Mouse (Mus musculus) inflammation-experienced regulatory T-cells, adult 6 months (primary cell): Measurements from ENCODE around the gene Nkd1. TPM values are rescaled to one million over a fixed set of nuclear protein-coding genes. Genes with fewer than 3 reads are reported as not detected.

Experiments used
- ATAC-seq: one replicate; pipeline ENCODE4 v1.8.0; 2017
- polyA plus RNA-seq, 3 experiments: library from polyadenylated mRNA; unstranded; fragments of 100-300 nt; shearing (Covaris generic); gene quantifications; one replicate each; pipeline ENCODE4 v1.2.1; 2017

Nkd1 gene
- polyA plus RNA-seq, 3 experiments from 2014 or later = not detected

- no peak for ATAC-seq
Measured at GRCm38 (mm10) chr8:88539963-88540362, 18.8 kb downstream of the Nkd1 start.

GRCm38 (mm10) chr8:88542596-88543213 lies 21.6 kb downstream of the Nkd1 start:
- ATAC-seq = no peak

DNA sequence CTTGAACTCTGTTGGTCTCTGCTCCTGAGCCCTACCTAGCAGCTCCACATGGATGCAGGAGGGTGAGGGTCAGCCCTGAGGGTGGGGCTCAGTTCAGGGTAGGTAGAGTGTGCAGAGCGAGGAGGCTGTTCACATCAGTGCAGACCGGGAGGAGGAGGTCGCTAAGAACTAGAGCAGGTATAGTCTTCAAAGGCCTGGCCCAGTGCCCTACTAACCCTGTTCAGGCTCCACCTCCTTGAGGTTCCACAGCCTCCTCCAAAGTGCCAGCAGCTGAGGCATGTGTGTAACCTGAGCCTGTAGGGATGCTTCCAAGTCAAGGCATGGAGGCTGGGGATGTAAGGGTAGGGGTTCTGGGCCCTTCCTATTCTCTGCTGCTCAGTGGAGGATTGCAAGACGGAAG lies 23.5 kb downstream of the Nkd1 start:
- ATAC-seq = no peak

DNA sequence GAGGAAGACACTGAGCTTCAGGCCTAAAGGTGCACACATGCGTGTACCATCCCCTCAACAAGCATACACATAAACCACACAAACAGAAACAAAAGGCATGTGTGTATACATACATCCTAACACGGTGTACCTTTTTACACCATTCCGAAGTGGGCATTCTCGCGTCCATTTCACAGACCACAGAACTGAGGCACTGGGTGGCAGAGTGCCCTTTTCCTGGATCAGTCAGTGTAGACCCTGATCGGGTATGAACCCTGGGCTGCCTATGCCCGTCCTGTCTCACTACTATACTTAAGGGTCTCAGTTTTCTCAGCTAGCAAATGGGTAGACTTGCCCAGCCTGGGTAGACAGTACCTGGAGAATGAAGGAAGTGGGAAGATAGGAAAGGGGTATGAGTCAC lies 24.3 kb downstream of the Nkd1 start:
- ATAC-seq = no peak

- ATAC-seq = no peak
Measured at GRCm38 (mm10) chr8:88546032-88546732, 25.0 kb downstream of the Nkd1 start.

GRCm38 (mm10) chr8:88555669-88556068 lies 34.5 kb downstream of the Nkd1 start:
- no peak for ATAC-seq

DNA sequence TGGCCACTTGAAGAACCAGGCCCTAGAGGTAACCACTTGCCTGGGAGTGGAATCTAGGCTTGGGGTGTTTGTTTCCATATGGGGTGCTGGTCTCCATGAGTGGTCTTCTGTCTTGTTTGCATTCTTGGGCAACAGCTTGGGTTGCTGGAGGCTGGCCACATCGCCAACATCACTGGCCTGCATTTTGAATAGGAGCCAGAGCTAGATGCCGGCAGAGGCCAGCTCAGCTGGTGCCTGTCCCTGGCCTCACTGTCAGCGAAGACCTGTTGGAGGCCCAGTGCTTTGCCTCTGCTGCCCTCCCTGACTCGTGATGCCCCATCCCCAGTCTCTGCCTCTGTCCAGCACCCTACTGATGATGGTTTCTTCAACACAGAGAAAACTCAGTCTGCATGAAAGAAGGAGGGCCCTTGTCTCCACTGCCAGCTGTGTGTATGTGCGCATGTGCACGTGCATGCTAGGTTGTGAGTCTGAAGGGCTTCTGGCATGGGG lies 38.9 kb downstream of the Nkd1 start:
- ATAC-seq = no peak

DNA sequence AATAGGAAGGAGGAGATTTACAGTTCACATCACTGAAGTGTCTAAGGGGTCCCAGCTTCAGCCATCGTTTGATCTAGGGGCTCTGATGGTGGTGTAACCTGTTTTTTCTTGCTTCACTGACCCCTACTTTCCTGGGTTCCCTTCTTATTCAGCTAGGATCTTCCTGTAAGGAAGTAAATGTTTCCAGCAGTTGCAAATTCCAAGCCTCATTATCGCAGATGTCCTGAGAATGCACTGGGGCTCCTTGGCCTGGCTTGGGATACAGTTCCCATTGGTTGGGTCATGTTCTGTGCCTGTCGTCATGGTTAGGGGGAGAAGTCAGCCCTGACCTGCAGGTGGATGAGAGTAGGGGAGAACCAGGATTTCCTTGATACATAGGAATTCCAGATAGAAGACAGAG lies 40.2 kb downstream of the Nkd1 start:
- ATAC-seq = no peak

GRCm38 (mm10) chr8:88564256-88564903 lies 43.2 kb downstream of the Nkd1 start:
- ATAC-seq = no peak

DNA sequence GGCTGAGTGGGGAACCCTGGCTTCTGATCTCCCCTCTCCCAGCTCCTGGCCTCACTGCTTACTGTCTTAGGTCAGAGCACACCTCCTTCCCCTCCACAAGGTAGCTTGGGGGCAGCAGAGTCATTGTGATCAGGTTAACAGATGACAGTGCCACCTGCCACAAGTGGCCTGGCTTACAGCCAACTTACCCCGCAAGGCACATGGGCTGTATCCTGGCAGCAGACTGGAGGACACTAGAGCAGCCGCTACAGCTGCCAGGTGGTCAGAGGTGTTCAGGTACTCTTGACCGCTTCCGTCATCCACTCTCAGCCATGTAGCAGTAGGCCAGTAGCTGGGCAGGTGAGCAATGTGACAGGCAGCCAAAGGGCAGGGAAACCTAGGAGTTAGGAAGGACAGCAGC lies 45.0 kb downstream of the Nkd1 start:
- no peak for ATAC-seq

DNA sequence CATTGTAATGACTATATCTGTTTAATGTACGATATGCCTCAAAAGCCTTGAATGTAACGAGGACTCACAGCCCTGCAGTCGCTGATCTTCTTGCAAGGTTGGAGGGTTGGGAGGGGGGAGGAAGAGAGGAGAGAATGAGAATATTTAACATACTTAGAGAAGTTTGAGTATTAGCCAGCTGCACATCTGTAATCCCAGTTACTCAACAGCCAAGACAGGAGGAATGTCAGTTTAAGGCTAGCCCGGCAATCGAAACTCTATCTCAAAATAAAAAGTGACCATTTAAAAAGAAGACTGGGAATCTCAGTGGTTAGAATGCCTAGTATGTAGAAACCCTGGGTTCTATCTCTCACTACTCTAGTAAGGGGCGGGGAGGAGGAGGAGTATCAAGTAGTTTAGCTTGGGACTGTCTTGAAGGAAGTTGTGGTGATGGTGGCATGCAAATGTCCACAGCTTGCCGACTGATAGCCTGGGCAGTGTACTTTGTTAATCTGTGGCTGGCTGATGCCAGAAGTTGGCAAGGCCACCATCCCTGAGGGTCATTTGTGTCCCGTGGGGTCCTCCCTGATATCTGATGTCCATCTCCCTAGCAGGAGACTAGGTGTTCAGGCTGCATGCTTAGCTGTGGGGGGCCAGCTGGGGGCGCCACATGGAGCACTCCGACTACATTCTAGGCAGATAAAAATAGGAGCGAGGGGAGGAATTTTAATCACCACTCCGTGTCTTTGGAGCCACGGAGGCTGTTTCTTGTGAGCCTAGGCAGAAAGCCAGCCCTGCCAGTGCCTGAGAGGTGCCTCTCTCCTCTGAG lies 46.4 kb downstream of the Nkd1 start:
- ATAC-seq = no peak

DNA sequence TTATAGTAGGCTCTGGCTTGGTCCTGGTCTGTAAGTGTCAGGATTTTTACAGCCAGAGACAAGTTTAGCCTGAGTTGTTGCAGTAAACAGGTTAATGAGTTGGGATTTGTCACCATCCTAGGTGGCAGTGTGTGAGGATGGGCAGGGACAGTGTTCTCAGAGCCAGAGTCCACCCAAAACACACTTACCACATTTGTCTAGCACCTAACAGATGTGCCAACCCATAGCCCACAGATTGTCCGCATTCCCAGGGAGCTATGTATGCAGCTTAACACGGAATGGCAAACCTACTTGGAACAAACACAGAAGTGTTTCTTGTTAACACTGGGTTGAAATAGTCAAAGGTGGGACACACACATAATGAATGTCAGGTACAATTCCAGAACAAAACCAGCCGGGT lies 47.1 kb downstream of the Nkd1 start:
- ATAC-seq = no peak

DNA sequence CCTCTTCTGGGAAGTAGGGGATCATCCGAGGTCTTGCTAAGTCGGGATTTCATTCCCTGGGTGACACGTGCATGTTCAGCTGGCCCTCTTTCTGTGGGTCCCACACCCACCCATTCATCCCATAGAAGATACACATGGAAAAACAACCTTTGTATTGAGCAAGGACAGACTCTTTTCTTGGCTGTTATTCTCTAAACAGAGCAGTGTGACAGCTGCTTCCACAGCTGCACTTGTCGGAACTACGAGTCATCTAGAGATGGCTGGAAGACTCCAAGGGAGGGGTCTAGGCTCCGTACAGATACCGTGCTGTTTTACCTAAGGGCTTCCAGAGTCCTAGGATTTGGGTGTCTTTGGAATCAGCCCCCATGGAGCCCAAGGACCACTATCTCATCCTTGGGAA lies 48.2 kb downstream of the Nkd1 start:
- no peak for ATAC-seq

GRCm38 (mm10) chr8:88570293-88570998 lies 49.3 kb downstream of the Nkd1 start:
- no peak for ATAC-seq

DNA sequence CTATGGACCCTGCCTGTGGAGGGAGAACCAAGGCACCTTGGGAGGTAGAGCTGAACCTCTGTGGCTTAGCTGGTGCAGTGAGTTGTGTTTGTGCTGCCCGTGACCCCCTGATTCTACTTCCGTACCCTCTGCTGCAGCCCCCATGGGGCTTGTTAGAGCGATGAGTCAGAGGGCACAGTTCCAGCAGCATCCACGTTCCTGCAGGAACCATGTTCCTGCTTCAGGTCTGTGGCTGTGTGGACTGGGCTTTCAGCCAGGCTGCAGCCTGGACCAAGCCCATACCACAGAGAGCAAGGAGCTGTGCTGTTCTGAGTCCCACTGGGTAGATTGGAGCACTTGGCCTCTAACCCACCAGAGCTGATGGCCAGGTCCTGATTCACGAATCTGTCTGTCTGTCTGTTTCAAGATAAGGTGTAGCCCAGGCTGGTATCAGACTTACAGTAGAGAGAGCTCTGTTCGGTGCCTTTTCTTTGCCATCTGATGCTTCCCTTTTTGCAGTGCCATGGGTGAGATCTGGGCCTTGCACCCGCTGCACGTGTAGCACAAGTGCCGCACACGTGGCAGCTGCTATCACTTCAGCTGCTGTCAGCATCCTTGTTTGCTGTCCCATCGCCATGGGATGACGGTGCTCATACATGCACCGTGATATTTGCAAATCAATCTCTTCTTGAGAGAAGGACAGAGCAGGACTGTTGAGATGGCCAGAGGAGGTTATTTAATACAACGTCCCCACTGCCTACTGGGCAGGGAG lies 50.5 kb downstream of the Nkd1 start:
- no peak for ATAC-seq

DNA sequence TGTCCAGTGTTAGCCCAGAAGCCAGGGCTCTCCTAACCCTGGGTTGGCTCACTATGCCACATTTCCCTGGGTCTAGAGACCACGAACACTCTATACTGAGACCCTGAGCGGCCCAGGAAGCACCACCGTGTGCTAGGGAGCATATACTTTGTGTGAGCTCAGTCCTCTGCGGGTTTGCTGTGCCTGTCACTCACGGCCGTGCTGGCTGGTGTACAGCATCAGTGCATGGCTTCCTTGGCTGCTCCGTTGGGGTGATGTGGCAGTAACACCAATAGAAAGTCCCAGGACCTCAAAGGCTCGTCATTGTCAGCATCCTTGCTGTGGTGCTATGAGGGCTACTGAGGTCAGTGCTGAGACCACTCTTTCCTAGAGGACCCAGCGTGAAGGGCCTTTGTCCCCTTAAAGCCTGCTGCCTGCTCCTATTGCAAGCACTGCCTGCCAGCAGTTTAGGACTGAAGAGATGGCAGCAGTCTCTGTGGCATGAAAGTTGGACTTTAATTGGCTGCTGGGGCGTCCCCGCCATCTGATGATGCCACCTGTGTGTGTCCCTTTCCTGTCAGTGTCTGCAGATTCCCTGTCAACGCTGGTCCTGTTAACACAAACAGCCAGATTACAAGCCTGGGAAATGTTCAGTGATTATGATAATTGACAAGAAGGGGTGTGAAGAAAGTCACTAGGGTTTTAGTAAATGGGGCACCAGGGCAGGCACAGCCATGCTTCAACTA lies 51.2 kb downstream of the Nkd1 start:
- ATAC-seq = no peak

DNA sequence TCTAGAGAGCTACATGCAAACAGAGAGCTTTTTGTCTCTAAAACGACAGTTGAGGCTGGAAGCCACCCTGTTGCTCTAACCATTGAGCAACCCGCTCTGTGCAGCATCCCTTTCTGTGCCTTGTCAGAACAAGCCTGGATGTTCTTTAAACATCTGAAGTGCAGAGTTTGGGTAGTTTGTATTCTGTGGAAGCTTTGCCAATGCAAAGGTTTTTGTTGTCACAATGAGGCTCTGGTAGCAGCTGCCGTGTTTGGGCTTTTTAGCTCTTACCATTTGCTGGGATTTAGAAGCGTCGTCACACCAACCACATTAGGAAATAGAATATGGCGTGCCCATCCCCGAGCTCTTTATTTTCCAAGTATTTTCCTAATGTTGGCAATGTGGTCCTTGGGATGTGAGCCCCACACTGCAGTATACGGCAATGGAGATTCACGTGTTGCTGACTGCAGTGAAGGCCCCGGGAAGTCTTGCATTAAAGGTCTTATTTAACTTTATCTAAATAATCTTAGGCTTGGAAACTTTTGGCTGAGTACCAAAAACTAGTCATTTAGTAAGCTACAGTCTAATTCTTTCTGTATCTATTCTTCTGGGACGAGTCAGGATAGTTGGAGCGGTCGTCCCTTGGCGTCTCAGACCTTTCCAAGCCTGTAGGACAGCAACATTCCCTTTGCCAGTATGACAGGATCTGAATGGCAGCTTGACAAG lies 51.9 kb downstream of the Nkd1 start:
- ATAC-seq = no peak

- no peak for ATAC-seq
Measured at GRCm38 (mm10) chr8:88574975-88575374, 53.8 kb downstream of the Nkd1 start.

DNA sequence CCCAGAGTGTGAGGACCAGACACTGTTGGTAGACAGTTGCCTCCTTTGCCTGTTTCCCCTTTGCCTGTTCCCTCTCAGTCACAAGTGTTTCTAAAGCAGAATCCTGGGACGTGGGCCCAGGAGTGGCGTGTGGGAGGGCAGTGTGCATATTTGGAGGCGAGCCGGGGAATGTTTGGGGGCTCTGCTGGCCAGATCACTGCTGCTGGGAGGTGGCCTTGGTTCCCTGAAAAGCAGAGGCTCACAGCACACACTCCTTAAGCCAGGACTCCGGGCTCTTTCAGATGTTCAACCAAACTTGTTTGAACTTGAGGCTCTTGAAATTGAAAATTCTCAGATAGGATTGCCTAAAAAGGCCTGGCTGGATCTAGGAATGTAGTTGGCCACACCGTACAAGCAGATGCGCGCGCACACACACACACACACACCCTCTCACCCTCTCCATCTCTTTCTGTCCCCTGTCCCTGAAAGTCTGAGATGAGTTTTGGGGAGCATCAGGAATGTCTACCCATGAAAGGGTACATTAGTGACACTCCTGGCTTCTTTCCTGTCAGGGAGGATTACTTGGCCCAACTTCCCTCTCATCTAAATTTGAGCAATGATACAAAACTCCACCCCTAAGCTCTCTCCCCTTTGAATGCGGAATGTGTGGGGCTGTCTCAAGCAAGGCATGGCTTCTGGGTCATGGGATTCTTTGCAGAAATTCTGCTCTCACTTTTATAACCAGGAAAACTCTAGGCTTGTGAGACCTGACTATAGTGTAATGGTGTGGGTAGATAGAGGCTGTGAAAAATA lies 55.4 kb downstream of the Nkd1 start:
- no peak for ATAC-seq
